Mouse (Mus musculus) lung, embryonic 14.5 days (tissue): ENCODE results near the gene Gper1. TPM values are rescaled to one million over a fixed set of nuclear protein-coding genes. Genes with fewer than 3 reads are reported as not detected.
A peak's percentile ranks its signal among the peaks of the same experiment; 100 is the strongest.

ENCODE experiments used
- ATAC-seq: fragments of 200-750 bp; cut with Nextera tagmentation; 2 replicates; pipeline ENCODE4 v1.8.0; 2017; ENCODE audit warnings: mild to moderate bottlenecking, moderate TSS enrichment, moderate library complexity; ENCODE audit not compliant: insufficient read depth
- DNase-seq: peaks from one replicate; pipeline ENCODE4 v3.0.0-alpha.2; 2015
- H3K27ac ChIP-seq: fragments of 300-500 bp; sonication (generic); 2 replicates; pipeline ENCODE4 v1.5.1; 2014; ENCODE audit warnings: low read depth, mild to moderate bottlenecking, moderate library complexity
- H3K27me3 ChIP-seq: fragments of 300-500 bp; sonication (generic); 2 replicates; pipeline ENCODE4 v1.6.1; 2014; ENCODE audit warnings: low read length, control low read depth; ENCODE audit not compliant: insufficient read depth
- H3K36me3 ChIP-seq: fragments of 300-500 bp; sonication (generic); 2 replicates; pipeline ENCODE4 v1.6.1; 2014; ENCODE audit warnings: control low read depth; ENCODE audit not compliant: insufficient read depth
- H3K4me1 ChIP-seq: fragments of 300-500 bp; sonication (generic); 2 replicates; pipeline ENCODE4 v1.6.1; 2014; ENCODE audit warnings: antibody characterized with exemption, control low read depth; ENCODE audit not compliant: insufficient read depth
- H3K4me2 ChIP-seq: fragments of 300-500 bp; sonication (generic); 2 replicates; pipeline ENCODE4 v1.6.1; 2014; ENCODE audit warnings: mild to moderate bottlenecking
- H3K4me3 ChIP-seq: fragments of 300-500 bp; sonication (generic); 2 replicates; pipeline ENCODE4 v1.5.1; 2014; ENCODE audit warnings: low read depth, low read length
- H3K9ac ChIP-seq: fragments of 300-500 bp; sonication (generic); 2 replicates; pipeline ENCODE4 v1.6.1; 2014
- H3K9me3 ChIP-seq: fragments of 300-500 bp; sonication (generic); 2 replicates; pipeline ENCODE4 v1.6.1; 2016; ENCODE audit warnings: low read depth, low read length, control low read depth
- CTCF ChIP-seq: IDR thresholded peaks from 2 replicates; pipeline ENCODE4 v1.5.1; 2016; ENCODE audit warnings: antibody characterized with exemption, low read depth
- WGBS: fragments of 180-500 bp; shearing (Covaris S2); extraction: QIAGEN DNeasy Blood & Tissue Kit; methylation state at CpG from one replicate; pipeline ENCODE4 v1.1.7; 2014; 5-methylcytosine and 5-hydroxymethylcytosine counted together
- polyA plus RNA-seq: library from polyadenylated mRNA; unstranded; fragments of >200 nt; fragmentation: Nextera tagmentation; extraction: Ambion mirVana; gene quantifications from 2 replicates; pipeline ENCODE4 v1.2.1, GENCODE M21; 2014

Gene Gper1
- polyA plus RNA-seq, 1 experiment from 2014 or later: 5.5 TPM

- no peak overlapping the region for H3K4me3 ChIP-seq
- no peak for DNase-seq
- H3K4me2 ChIP-seq: no peak overlapping the region
- H3K36me3 ChIP-seq: no peaks in the 10 kb centered on the region
- TF ChIP-seq CTCF: peak; percentile 49
- H3K9me3 ChIP-seq: no peaks in the 10 kb centered on the region
- peaks cover 17% of the 10 kb centered on the region; the same call in 1 of the 2 replicates for H3K4me1 ChIP-seq
- no peak overlapping the region for H3K9ac ChIP-seq
- no peak for ATAC-seq
- no peaks in the 10 kb centered on the region for H3K27me3 ChIP-seq
- no peak overlapping the region for H3K27ac ChIP-seq
- 84% methylated on average over 8 of the region's 8 CpGs for WGBS
Observed at GRCm38 (mm10) chr5:139445258-139445657, 22.3 kb downstream of the Gper1 start.

- no peak overlapping the region for H3K27ac ChIP-seq
- no peaks in the 10 kb centered on the region for H3K36me3 ChIP-seq
- H3K4me3 ChIP-seq: no peak overlapping the region
- no peaks in the 10 kb centered on the region for H3K27me3 ChIP-seq
- no peak for DNase-seq
- no peaks in the 10 kb centered on the region for H3K9me3 ChIP-seq
- TF ChIP-seq CTCF: no peak
- H3K4me1 ChIP-seq: peaks cover 17% of the 10 kb centered on the region; the same call in 1 of the 2 replicates
- ATAC-seq: no peak
- H3K9ac ChIP-seq: no peak overlapping the region
- no peak overlapping the region for H3K4me2 ChIP-seq
- WGBS: 60% methylated on average over 6 of the region's 6 CpGs
Observed at GRCm38 (mm10) chr5:139448025-139448424, 25.1 kb downstream of the Gper1 start.

- peak overlapping the region; percentile 8; the same call in 1 of the 2 replicates for H3K4me2 ChIP-seq
- H3K4me1 ChIP-seq: peaks cover 17% of the 10 kb centered on the region; the same call in 1 of the 2 replicates
- H3K36me3 ChIP-seq: peaks cover 3% of the 10 kb centered on the region; the same call in 1 of the 2 replicates
- H3K27ac ChIP-seq: peak overlapping the region; percentile 69
- 27% methylated on average over 5 of the region's 5 CpGs for WGBS
- peak; percentile 84 for ATAC-seq
- H3K9me3 ChIP-seq: no peaks in the 10 kb centered on the region
- H3K4me3 ChIP-seq: no peak overlapping the region
- peak; percentile 74 for DNase-seq
- no peaks in the 10 kb centered on the region for H3K27me3 ChIP-seq
- TF ChIP-seq CTCF: no peak
- H3K9ac ChIP-seq: no peak overlapping the region; the same call in 1 of the 2 replicates
Observed at GRCm38 (mm10) chr5:139449161-139449791, 26.3 kb downstream of the Gper1 start.

GRCm38 (mm10) chr5:139449926-139450325 is 27.0 kb downstream of the Gper1 start:
- ATAC-seq (peak; percentile 20; the same call in 1 of the 2 replicates), DNase-seq (no peak)
- TF ChIP-seq CTCF: no peak
- no peaks in the 10 kb centered on the region for H3K9me3 ChIP-seq
- no peak overlapping the region for H3K4me3 ChIP-seq
- H3K27me3 ChIP-seq: no peaks in the 10 kb centered on the region
- H3K36me3 ChIP-seq: peaks cover 9% of the 10 kb centered on the region
- no peak overlapping the region; the same call in 1 of the 2 replicates for H3K9ac ChIP-seq
- 26% methylated on average over 4 of the region's 4 CpGs for WGBS
- peak overlapping the region; percentile 69 for H3K27ac ChIP-seq
- H3K4me2 ChIP-seq: peak overlapping the region; percentile 8; the same call in 1 of the 2 replicates
- H3K4me1 ChIP-seq: peaks cover 17% of the 10 kb centered on the region; the same call in 1 of the 2 replicates

- Histone ChIP-seq H3K27ac (no peak overlapping the region), H3K9me3 (no peaks in the 10 kb centered on the region), H3K4me3 (no peak overlapping the region), H3K4me2 (no peak overlapping the region), H3K9ac (no peak overlapping the region), H3K36me3 (peaks cover 11% of the 10 kb centered on the region), H3K4me1 (peaks cover 10% of the 10 kb centered on the region; the same call in 1 of the 2 replicates), H3K27me3 (no peaks in the 10 kb centered on the region)
- TF ChIP-seq CTCF: no peak
- DNase-seq (no peak), ATAC-seq (no peak)
- 89% methylated on average over 10 of the region's 10 CpGs for WGBS
Observed at GRCm38 (mm10) chr5:139453031-139453430, 30.1 kb downstream of the Gper1 start.

- WGBS: 88% methylated on average over 12 of the region's 12 CpGs
- Histone ChIP-seq H3K4me3 (no peak overlapping the region), H3K4me1 (peaks cover under 1% of the 10 kb centered on the region; the same call in 1 of the 2 replicates), H3K27me3 (no peaks in the 10 kb centered on the region), H3K9me3 (no peaks in the 10 kb centered on the region), H3K36me3 (peaks cover 11% of the 10 kb centered on the region), H3K9ac (no peak overlapping the region), H3K27ac (no peak overlapping the region), H3K4me2 (no peak overlapping the region)
- ATAC-seq: no peak
- DNase-seq: no peak
- TF ChIP-seq CTCF: no peak
Observed at GRCm38 (mm10) chr5:139455166-139455565, 32.2 kb downstream of the Gper1 start.

GRCm38 (mm10) chr5:139457241-139457640 is 34.3 kb downstream of the Gper1 start:
- Histone ChIP-seq H3K4me3 (no peak overlapping the region), H3K9me3 (no peaks in the 10 kb centered on the region)

More at GRCm38 (mm10) chr5:139457241-139457640, 34.3 kb downstream of the Gper1 start:
- DNase-seq (peak; percentile 46), ATAC-seq (no peak)
- no peak for TF ChIP-seq CTCF
- Histone ChIP-seq H3K4me2 (peak overlapping the region; percentile 15; the same call in 1 of the 2 replicates), H3K36me3 (peaks cover 11% of the 10 kb centered on the region), H3K4me1 (no peaks in the 10 kb centered on the region), H3K27me3 (no peaks in the 10 kb centered on the region), H3K27ac (peak overlapping the region; percentile 58; the same call in 1 of the 2 replicates), H3K9ac (no peak overlapping the region)
- 62% methylated on average over 8 of the region's 8 CpGs for WGBS
